ENCODE assay signal across 9 mouse cellular contexts in the genomic region with DNA sequence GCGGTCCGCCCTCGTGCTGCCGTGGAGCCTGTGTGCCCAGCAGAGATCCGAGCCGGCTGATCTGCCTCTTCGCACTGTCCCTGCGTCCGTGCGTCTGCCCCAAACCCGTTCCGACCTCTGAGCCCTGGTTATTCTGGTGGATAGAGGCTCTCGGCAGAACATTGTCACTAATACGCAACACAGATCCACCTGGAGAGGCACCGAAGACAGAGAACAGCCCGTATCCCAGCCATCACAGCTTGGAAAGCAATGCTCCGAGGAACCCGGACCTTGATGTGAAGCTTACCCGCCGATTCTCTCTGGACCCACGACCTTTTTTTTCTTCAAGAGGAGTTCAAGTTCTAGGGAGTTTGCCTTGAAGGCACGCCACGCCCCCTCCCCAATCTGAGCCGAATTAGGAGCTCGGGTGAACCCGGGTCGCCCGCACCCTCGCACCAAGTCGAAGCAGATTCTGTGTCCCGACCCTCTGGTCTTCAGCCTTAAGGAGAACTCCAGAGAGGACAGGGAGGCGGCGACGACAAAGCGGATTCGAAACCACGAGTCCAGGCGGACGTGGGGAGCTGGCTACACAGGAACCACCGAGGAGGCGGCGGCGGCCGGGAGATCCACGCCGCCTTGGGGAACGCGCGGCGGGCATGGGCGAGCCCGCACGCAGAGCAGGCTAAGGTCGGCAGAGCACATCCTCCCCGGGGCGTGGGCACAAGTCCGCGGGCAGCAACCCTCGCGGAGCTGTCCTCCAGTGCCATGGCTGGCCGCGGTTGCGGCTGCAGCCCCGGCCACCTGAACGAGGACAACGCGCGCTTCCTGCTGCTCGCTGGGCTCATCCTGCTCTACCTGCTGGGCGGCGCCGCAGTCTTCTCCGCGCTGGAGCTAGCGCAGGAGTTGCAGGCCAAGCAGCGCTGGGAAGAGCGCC. TPM values are rescaled to one million over a fixed set of nuclear protein-coding genes. Genes with fewer than 3 reads are reported as not detected.
A peak's percentile ranks its signal among the peaks of the same experiment; 100 is the strongest.
DNase-seq lines count a peak whose midpoint lies in the region; ATAC-seq and TF ChIP-seq lines count a peak whose summit lies in the region.
"Had no signal": no experiment of that assay in that cellular context is flagged by ENCODE, and none has a peak within 500 bp of the region (broad histone marks: within the 10 kb centered on the region; RNA-seq: fewer than 3 reads in every experiment).

No protein-coding gene starts in this region.

- peaks cover 42% of the 10 kb centered on the region for H3K27me3 ChIP-seq in embryonic facial prominence, embryonic 11.5 days (ENCODE audit: control insufficient read depth, insufficient read depth, low read length)
- peaks cover 79% of the 10 kb centered on the region for H3K27me3 ChIP-seq in heart, embryonic 14.5 days (ENCODE audit: control insufficient read depth, insufficient read depth, low read length)

- peak; percentile 17 for DNase-seq in gastrocnemius, adult 18-20 months (ENCODE audit: low spot score)
- no peak for DNase-seq in gastrocnemius, adult 8-10 months (ENCODE audit: low spot score in 2 of 2)
- DNase-seq in MN1 (ENCODE audit: low spot score) = peak; percentile 28
- DNase-seq in embryonic facial prominence, embryonic 11.5 days (ENCODE audit: low spot score) = peak; percentile 37
- peak in 1 of 2 experiments; percentile 30 for DNase-seq in layer of hippocampus, adult 2 months (ENCODE audit: low spot score in 2 of 2)
- peak; percentile 43 for DNase-seq in right cerebral cortex, postnatal 4 days

- no peak for TF ChIP-seq CTCF in layer of hippocampus, adult 2 months (conservative IDR thresholded peaks at IDR 0.05)

- H3K36me3 ChIP-seq in embryonic facial prominence, embryonic 11.5 days (replicated peaks; ENCODE audit: control insufficient read depth, insufficient read depth, low read depth, low read length) = no peaks in the 10 kb centered on the region
- H3K36me3 ChIP-seq in heart, embryonic 14.5 days (ENCODE audit: control insufficient read depth, insufficient read depth, low read length) = no peaks in the 10 kb centered on the region
- H3K36me3 ChIP-seq: G1E had no signal

- peak overlapping the region; percentile 93 for H3K4me2 ChIP-seq in embryonic facial prominence, embryonic 11.5 days (ENCODE audit: low read depth, low read length)
- H3K4me2 ChIP-seq in heart, embryonic 14.5 days (ENCODE audit: low read length) = peak overlapping the region; percentile 95

- ATAC-seq in embryonic facial prominence, embryonic 11.5 days (replicated peaks; ENCODE audit: insufficient number of reproducible peaks, low FRiP score, low TSS enrichment, low read depth) = 0 out of 2 replicates have a peak, but pooled peaks have one; percentile 26
- ATAC-seq in heart, embryonic 14.5 days (ENCODE audit: insufficient number of reproducible peaks, insufficient read depth, low FRiP score, low read depth) = no peak
- peak; percentile 69 for ATAC-seq in megakaryocyte, adult 5-6 weeks (ENCODE audit: poor library complexity, severe bottlenecking)

- under 1% methylated on average over 77 of the region's 77 CpGs for WGBS in embryonic facial prominence, embryonic 11.5 days
- under 1% methylated on average over 77 of the region's 77 CpGs for WGBS in heart, embryonic 14.5 days

- peaks cover 5% of the 10 kb centered on the region for H3K4me1 ChIP-seq in embryonic facial prominence, embryonic 11.5 days (ENCODE audit: control insufficient read depth, insufficient read depth, low read length)
- peaks cover 0 to 23% of the 10 kb centered on the region in 2 experiments; a peak in 3 of 4 replicates for H3K4me1 ChIP-seq in heart, embryonic 14.5 days (ENCODE audit: control insufficient read depth in 2 of 2, insufficient read depth in 2 of 2, low read length in 2 of 2)

- H3K9ac ChIP-seq in embryonic facial prominence, embryonic 11.5 days (replicated peaks; ENCODE audit: low read length) = peak overlapping the region; percentile 43
- peak overlapping the region; percentile 57 for H3K9ac ChIP-seq in heart, embryonic 14.5 days (ENCODE audit: low read length)

- H3K27ac ChIP-seq in embryonic facial prominence, embryonic 11.5 days (replicated peaks; ENCODE audit: low read depth, low read length) = no peak overlapping the region
- no peak overlapping the region for H3K27ac ChIP-seq in heart, embryonic 14.5 days (replicated peaks in 1 of 2; ENCODE audit: control insufficient read depth in 1 of 2, insufficient read depth in 1 of 2, low read depth in 2 of 2, low read length in 2 of 2)
- H3K27ac ChIP-seq in layer of hippocampus, adult 2 months = peak overlapping the region; percentile 83

- H3K4me3 ChIP-seq in embryonic facial prominence, embryonic 11.5 days (ENCODE audit: low read depth, low read length) = peak overlapping the region; percentile 48
- H3K4me3 ChIP-seq in heart, embryonic 14.5 days (ENCODE audit: control insufficient read depth in 1 of 2, insufficient read depth in 1 of 2, low read depth in 1 of 2, low read length in 2 of 2) = peak overlapping the region; percentile 48 to 56
- H3K4me3 ChIP-seq in layer of hippocampus, adult 2 months = peak overlapping the region; percentile 63

- H3K9me3 ChIP-seq in embryonic facial prominence, embryonic 11.5 days (replicated peaks; ENCODE audit: control insufficient read depth, low read length) = no peaks in the 10 kb centered on the region
- H3K9me3 ChIP-seq in heart, embryonic 14.5 days (ENCODE audit: control insufficient read depth, low read length) = no peaks in the 10 kb centered on the region
- H3K9me3 ChIP-seq: G1E had no signal

RNA-seq across cellular contexts. Expression of a gene that starts 1.2 kb away (rescaled TPM):
- total RNA-seq in gastrocnemius, adult 18-20 months (2021) = under 1 TPM in 1 of 2 experiments, not detected in 1; 0.07 TPM
- total RNA-seq in gastrocnemius, adult 8-10 months (2022) = under 1 TPM in 3 of 4 experiments, not detected in 1; 0.10 to 0.20 (median 0.12) TPM
- 0.41 and 0.54 TPM in 2 replicates for polyA plus RNA-seq in embryonic facial prominence, embryonic 11.5 days (2014; fragmentation: Nextera tagmentation; extraction: Ambion mirVana)
- 0.08 and 0.31 TPM in 2 replicates for polyA plus RNA-seq in heart, embryonic 14.5 days (2014; fragmentation: Nextera tagmentation; extraction: Ambion mirVana)
- 1 to 10 TPM; 6.2 to 6.9 TPM for total RNA-seq in layer of hippocampus, adult 2 months (2021)
- total RNA-seq in megakaryocyte, adult 5-6 weeks (2015) = 0.16 and 0.23 TPM in 2 replicates
- 0.16 and 0.40 TPM in 2 replicates for total RNA-seq in megakaryocyte, adult 5-6 weeks (2017)
- polyA plus RNA-seq: G1E had no signal

Comparison
In these comparisons a context has a peak if more than half of its experiments do, and no peak if none do; other contexts are left out.
1. DNase-seq: peak in gastrocnemius, adult 18-20 months (single experiment), MN1 (single experiment), embryonic facial prominence, embryonic 11.5 days (single experiment) and right cerebral cortex, postnatal 4 days (single experiment); none in gastrocnemius, adult 8-10 months (0 of 2).
2. RNA of a gene that starts 1.2 kb away (total RNA-seq): 6.2 to 6.9 TPM in layer of hippocampus, adult 2 months; 0.16 to 0.40 TPM in megakaryocyte, adult 5-6 weeks, 0.10 to 0.20 TPM in gastrocnemius, adult 8-10 months and 0.07 TPM in gastrocnemius, adult 18-20 months; every median in the first group is over 4 times any median in the second.
3. Peak in every context shown above with its lines, with median percentiles within 50 percentile points of each other: H3K4me3 ChIP-seq.